Mouse (Mus musculus): ENCODE measurements around the gene Rab27a.

- no peak for TF ChIP-seq MAFK (IDR thresholded peaks at IDR 0.05; ENCODE audit: insufficient read depth, low read depth, low read length)
- TF ChIP-seq ZNF384 (IDR thresholded peaks at IDR 0.05; ENCODE audit: low read depth, low read length), result no peak
- no peak for TF ChIP-seq CHD2 (IDR thresholded peaks at IDR 0.05; ENCODE audit: low read depth, low read length)
- TF ChIP-seq ZC3H11A (IDR thresholded peaks at IDR 0.05; ENCODE audit: borderline replicate concordance, low read depth, low read length), result no peak
- no peak for TF ChIP-seq HCFC1 (IDR thresholded peaks at IDR 0.05; ENCODE audit: borderline replicate concordance, insufficient read depth, low read length)
Measured at GRCm38 (mm10) chr9:73004076-73004475, 40.6 kb upstream of the Rab27a start.

Data from ES-E14 (cell line).